Mouse (Mus musculus) midbrain, embryonic 11.5 days (tissue): Measurements from ENCODE around the gene Rnf38. TPM values are rescaled to one million over a fixed set of nuclear protein-coding genes. Genes with fewer than 3 reads are reported as not detected.

Experiments
- ATAC-seq: fragments of 200-750 bp; cut with Nextera tagmentation; 2 replicates; pipeline ENCODE4 v1.8.0; 2017; ENCODE audit warnings: moderate TSS enrichment, moderate library complexity; ENCODE audit not compliant: low FRiP score
- DNase-seq: peaks from one replicate; pipeline ENCODE4 v3.0.0; 2015; ENCODE audit warnings: low spot score; ENCODE audit errors: missing footprints
- H3K27ac ChIP-seq: fragments of 300-500 bp; sonication (generic); 2 replicates; pipeline ENCODE4 v1.5.1; 2014; ENCODE audit warnings: low read depth, low read length
- H3K27me3 ChIP-seq: fragments of 300-500 bp; sonication (generic); 2 replicates; pipeline ENCODE4 v1.6.1; 2014; ENCODE audit warnings: mild to moderate bottlenecking, low read length, moderate library complexity, mixed read lengths; ENCODE audit not compliant: control insufficient read depth, insufficient read depth
- H3K36me3 ChIP-seq: fragments of 300-500 bp; sonication (generic); 2 replicates; pipeline ENCODE4 v1.6.1; 2014; ENCODE audit warnings: mild to moderate bottlenecking, low read length, moderate library complexity, mixed read lengths; ENCODE audit not compliant: control insufficient read depth, insufficient read depth
- H3K4me1 ChIP-seq: fragments of 300-500 bp; sonication (generic); 2 replicates; pipeline ENCODE4 v1.6.1; 2014; ENCODE audit warnings: low read length; ENCODE audit not compliant: control insufficient read depth, insufficient read depth
- H3K4me2 ChIP-seq: fragments of 300-500 bp; sonication (generic); 2 replicates; pipeline ENCODE4 v1.6.1; 2014; ENCODE audit warnings: mild to moderate bottlenecking, moderate library complexity
- H3K4me3 ChIP-seq: fragments of 300-500 bp; sonication (generic); 2 replicates; pipeline ENCODE4 v1.5.1; 2014; ENCODE audit warnings: low read depth, low read length
- H3K9ac ChIP-seq: fragments of 300-500 bp; sonication (generic); 2 replicates; pipeline ENCODE4 v1.6.1; 2014; ENCODE audit warnings: low read length
- H3K9me3 ChIP-seq: fragments of 300-500 bp; sonication (generic); 2 replicates; pipeline ENCODE4 v1.6.1; 2016; ENCODE audit warnings: low read length; ENCODE audit not compliant: control insufficient read depth
- WGBS: fragments of 180-500 bp; shearing (Covaris S2); extraction: QIAGEN DNeasy Blood & Tissue Kit; methylation state at CpG from one replicate; pipeline ENCODE4 v1.1.7; 2014; 5-methylcytosine and 5-hydroxymethylcytosine counted together
- polyA plus RNA-seq: library from polyadenylated mRNA; unstranded; fragments of >200 nt; fragmentation: Nextera tagmentation; extraction: Ambion mirVana; gene quantifications from 2 replicates; pipeline ENCODE4 v1.2.1, GENCODE M21; 2014

Gene Rnf38
- polyA plus RNA-seq, 1 experiment from 2014 or later = 52.4 TPM

- Histone ChIP-seq H3K4me1 (peaks cover 5% of the 10 kb centered on the region; the same call in 1 of the 2 replicates), H3K9me3 (no peaks in the 10 kb centered on the region), H3K9ac (no peak overlapping the region), H3K4me3 (no peak overlapping the region), H3K27me3 (no peaks in the 10 kb centered on the region), H3K4me2 (no peak overlapping the region), H3K36me3 (no peaks in the 10 kb centered on the region), H3K27ac (no peak overlapping the region)
- DNase-seq (no peak), ATAC-seq (no peak)
- 82% methylated on average over 1 of the region's 1 CpGs for WGBS
Measured at GRCm38 (mm10) chr4:44183862-44184261, 49.7 kb downstream of the Rnf38 start.

GRCm38 (mm10) chr4:44179748-44180147 lies 53.8 kb downstream of the Rnf38 start:
- no peaks in the 10 kb centered on the region for H3K36me3 ChIP-seq
- no peak overlapping the region for H3K9ac ChIP-seq
- no peak for DNase-seq
- H3K4me1 ChIP-seq = no peaks in the 10 kb centered on the region
- no peak overlapping the region for H3K4me2 ChIP-seq
- 84% methylated on average over 5 of the region's 5 CpGs for WGBS
- H3K27ac ChIP-seq = no peak overlapping the region
- no peaks in the 10 kb centered on the region for H3K27me3 ChIP-seq
- H3K4me3 ChIP-seq = no peak overlapping the region
- no peaks in the 10 kb centered on the region for H3K9me3 ChIP-seq
- ATAC-seq = no peak

GRCm38 (mm10) chr4:44173177-44173576 lies 60.4 kb downstream of the Rnf38 start:
- Histone ChIP-seq H3K9ac (no peak overlapping the region), H3K27ac (no peak overlapping the region), H3K9me3 (no peaks in the 10 kb centered on the region), H3K27me3 (no peaks in the 10 kb centered on the region), H3K36me3 (no peaks in the 10 kb centered on the region), H3K4me3 (no peak overlapping the region), H3K4me2 (no peak overlapping the region), H3K4me1 (no peaks in the 10 kb centered on the region)
- ATAC-seq (no peak), DNase-seq (peak; percentile 91)
- 0% methylated on average over 1 of the region's 1 CpGs for WGBS

- H3K9me3 ChIP-seq = no peaks in the 10 kb centered on the region
- no peak overlapping the region for H3K9ac ChIP-seq
- no peak overlapping the region for H3K4me3 ChIP-seq
- DNase-seq = no peak
- WGBS = 56% methylated on average over 5 of the region's 5 CpGs
- H3K36me3 ChIP-seq = no peaks in the 10 kb centered on the region
- no peak overlapping the region for H3K4me2 ChIP-seq
- no peaks in the 10 kb centered on the region for H3K27me3 ChIP-seq
- no peaks in the 10 kb centered on the region for H3K4me1 ChIP-seq
- ATAC-seq = no peak
- H3K27ac ChIP-seq = no peak overlapping the region
Measured at GRCm38 (mm10) chr4:44172676-44173075, 60.9 kb downstream of the Rnf38 start.

- no peaks in the 10 kb centered on the region for H3K27me3 ChIP-seq
- peaks cover 13% of the 10 kb centered on the region for H3K4me1 ChIP-seq
- H3K4me2 ChIP-seq = no peak overlapping the region
- no peak overlapping the region for H3K9ac ChIP-seq
- DNase-seq (no peak), ATAC-seq (no peak)
- H3K36me3 ChIP-seq = no peaks in the 10 kb centered on the region
- H3K27ac ChIP-seq = no peak overlapping the region
- no peaks in the 10 kb centered on the region for H3K9me3 ChIP-seq
- 85% methylated on average over 3 of the region's 3 CpGs for WGBS
- H3K4me3 ChIP-seq = no peak overlapping the region
Measured at GRCm38 (mm10) chr4:44169884-44170283, 63.7 kb downstream of the Rnf38 start.

- no peak overlapping the region for H3K27ac ChIP-seq
- peak overlapping the region; percentile 45; the same call in 1 of the 2 replicates for H3K4me2 ChIP-seq
- H3K27me3 ChIP-seq = no peaks in the 10 kb centered on the region
- H3K4me3 ChIP-seq = no peak overlapping the region
- H3K4me1 ChIP-seq = peaks cover 19% of the 10 kb centered on the region
- no peaks in the 10 kb centered on the region for H3K9me3 ChIP-seq
- no peak for ATAC-seq
- no peak for DNase-seq
- H3K9ac ChIP-seq = no peak overlapping the region
- 3% methylated on average over 7 of the region's 7 CpGs for WGBS
- H3K36me3 ChIP-seq = no peaks in the 10 kb centered on the region
Measured at GRCm38 (mm10) chr4:44168816-44169215, 64.8 kb downstream of the Rnf38 start.

- 0% methylated on average over 20 of the region's 34 CpGs for WGBS
- Histone ChIP-seq H3K27ac (no peak overlapping the region), H3K4me2 (peak overlapping the region; percentile 45), H3K36me3 (no peaks in the 10 kb centered on the region), H3K27me3 (no peaks in the 10 kb centered on the region), H3K4me3 (peak overlapping the region; percentile 24), H3K9ac (peak overlapping the region; percentile 22; the same call in 1 of the 2 replicates), H3K9me3 (no peaks in the 10 kb centered on the region), H3K4me1 (peaks cover 19% of the 10 kb centered on the region)
- peak; percentile 99 for DNase-seq
- ATAC-seq = peak; percentile 87
Measured at GRCm38 (mm10) chr4:44168231-44168647, 65.3 kb downstream of the Rnf38 start.

- no peaks in the 10 kb centered on the region for H3K9me3 ChIP-seq
- peak overlapping the region; percentile 77 for H3K4me3 ChIP-seq
- DNase-seq = peak; percentile 99
- H3K27me3 ChIP-seq = no peaks in the 10 kb centered on the region
- H3K9ac ChIP-seq = peak overlapping the region; percentile 97
- under 1% methylated on average over 76 of the region's 95 CpGs for WGBS
- no peaks in the 10 kb centered on the region for H3K36me3 ChIP-seq
- peak overlapping the region; percentile 63 for H3K4me2 ChIP-seq
- ATAC-seq = peak; percentile 92
- H3K4me1 ChIP-seq = peaks cover 22% of the 10 kb centered on the region
- peak overlapping the region; percentile 99 for H3K27ac ChIP-seq
Measured at GRCm38 (mm10) chr4:44167397-44168121, 66.0 kb downstream of the Rnf38 start.

- peak overlapping the region; percentile 97 for H3K9ac ChIP-seq
- no peaks in the 10 kb centered on the region for H3K36me3 ChIP-seq
- 6% methylated on average over 20 of the region's 20 CpGs for WGBS
- H3K9me3 ChIP-seq = no peaks in the 10 kb centered on the region
- peak; percentile 89 for DNase-seq
- no peaks in the 10 kb centered on the region for H3K27me3 ChIP-seq
- peak overlapping the region; percentile 63 for H3K4me2 ChIP-seq
- no peak for ATAC-seq
- H3K4me3 ChIP-seq = peak overlapping the region; percentile 77
- peak overlapping the region; percentile 99 for H3K27ac ChIP-seq
- peaks cover 25% of the 10 kb centered on the region for H3K4me1 ChIP-seq
Measured at GRCm38 (mm10) chr4:44166702-44167396, 66.7 kb downstream of the Rnf38 start.
